Mouse (Mus musculus) kidney, embryonic 16.5 days (tissue): ENCODE data around the gene Grid1. TPM values are rescaled to one million over a fixed set of nuclear protein-coding genes. Genes with fewer than 3 reads are reported as not detected.

Experiments used
- ATAC-seq: fragments of 200-750 bp; cut with Nextera tagmentation; 2 replicates; pipeline ENCODE4 v1.8.0; 2017; ENCODE audit warnings: moderate TSS enrichment; ENCODE audit not compliant: low FRiP score, low TSS enrichment
- H3K27ac ChIP-seq: fragments of 300-500 bp; sonication (generic); 2 replicates; pipeline ENCODE4 v1.5.1; 2014; ENCODE audit warnings: low read length
- H3K27me3 ChIP-seq: fragments of 300-500 bp; sonication (generic); 2 replicates; pipeline ENCODE4 v1.6.1; 2014; ENCODE audit warnings: low read length, control low read depth, mixed read lengths; ENCODE audit not compliant: insufficient read depth
- H3K36me3 ChIP-seq: fragments of 300-500 bp; sonication (generic); 2 replicates; pipeline ENCODE4 v1.6.1; 2014; ENCODE audit warnings: low read length, control low read depth, mixed read lengths; ENCODE audit not compliant: insufficient read depth
- H3K4me1 ChIP-seq: fragments of 300-500 bp; sonication (generic); 2 replicates; pipeline ENCODE4 v1.6.1; 2014; ENCODE audit warnings: low read length, control low read depth, mixed read lengths; ENCODE audit not compliant: insufficient read depth
- H3K4me2 ChIP-seq: fragments of 300-500 bp; sonication (generic); replicated peaks from 2 replicates; pipeline ENCODE4 v1.6.1; 2014; ENCODE audit warnings: low read depth, low read length
- H3K4me3 ChIP-seq: fragments of 300-500 bp; sonication (generic); 2 replicates; pipeline ENCODE4 v1.5.1; 2014; ENCODE audit warnings: mild to moderate bottlenecking, low read length
- H3K9ac ChIP-seq: fragments of 300-500 bp; sonication (generic); replicated peaks from 2 replicates; pipeline ENCODE4 v1.6.1; 2014; ENCODE audit warnings: low read length
- H3K9me3 ChIP-seq: fragments of 300-500 bp; sonication (generic); 2 replicates; pipeline ENCODE4 v1.6.1; 2016; ENCODE audit warnings: low read length, control low read depth
- WGBS: fragments of 180-500 bp; shearing (Covaris S2); extraction: QIAGEN DNeasy Blood & Tissue Kit; methylation state at CpG from one replicate; pipeline ENCODE4 v1.1.7; 2014; 5-methylcytosine and 5-hydroxymethylcytosine counted together
- polyA plus RNA-seq: library from polyadenylated mRNA; unstranded; fragments of >200 nt; fragmentation: Nextera tagmentation; extraction: Ambion mirVana; gene quantifications from 2 replicates; pipeline ENCODE4 v1.2.1, GENCODE M21; 2015

The Grid1 gene
- polyA plus RNA-seq, 1 experiment from 2014 or later: 0.89 TPM

DNA sequence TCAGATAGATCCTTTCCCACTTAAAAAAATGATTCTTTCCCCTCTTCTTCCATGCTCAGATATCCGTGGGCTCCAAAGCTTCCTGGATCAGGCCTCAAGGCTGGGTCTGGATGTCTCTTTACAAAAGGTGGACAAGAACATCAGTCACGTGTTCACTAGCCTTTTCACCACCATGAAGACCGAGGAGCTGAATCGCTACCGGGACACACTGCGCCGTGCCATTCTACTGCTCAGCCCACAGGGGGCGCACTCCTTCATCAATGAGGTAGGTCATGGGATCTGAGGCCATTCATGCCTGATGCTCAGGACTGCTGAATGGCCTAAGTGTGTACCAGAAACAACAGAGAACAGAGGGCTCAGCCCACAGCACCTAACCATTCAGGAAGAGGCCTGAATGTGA is 206.8 kb downstream of the Grid1 start:
- no peaks in the 10 kb centered on the region for H3K4me1 ChIP-seq
- WGBS: 93% methylated on average over 8 of the region's 8 CpGs
- H3K27me3 ChIP-seq: no peaks in the 10 kb centered on the region
- no peak overlapping the region for H3K9ac ChIP-seq
- no peaks in the 10 kb centered on the region for H3K36me3 ChIP-seq
- H3K27ac ChIP-seq: no peak overlapping the region
- no peak overlapping the region for H3K4me2 ChIP-seq
- H3K9me3 ChIP-seq: no peaks in the 10 kb centered on the region
- no peak overlapping the region for H3K4me3 ChIP-seq
- ATAC-seq: no peak

GRCm38 (mm10) chr14:35027501-35028140 is 207.7 kb downstream of the Grid1 start:
- WGBS: 54% methylated on average over 11 of the region's 11 CpGs
- Histone ChIP-seq H3K9ac (no peak overlapping the region), H3K4me3 (no peak overlapping the region), H3K4me2 (no peak overlapping the region), H3K36me3 (no peaks in the 10 kb centered on the region), H3K9me3 (no peaks in the 10 kb centered on the region), H3K27me3 (no peaks in the 10 kb centered on the region), H3K27ac (no peak overlapping the region), H3K4me1 (no peaks in the 10 kb centered on the region)
- ATAC-seq: no peak

GRCm38 (mm10) chr14:35029626-35030025 is 209.7 kb downstream of the Grid1 start:
- Histone ChIP-seq H3K4me3 (no peak overlapping the region), H3K4me1 (no peaks in the 10 kb centered on the region), H3K36me3 (no peaks in the 10 kb centered on the region), H3K9me3 (no peaks in the 10 kb centered on the region), H3K4me2 (no peak overlapping the region), H3K9ac (no peak overlapping the region), H3K27ac (no peak overlapping the region), H3K27me3 (no peaks in the 10 kb centered on the region)
- WGBS: 95% methylated on average over 2 of the region's 2 CpGs
- ATAC-seq: no peak

DNA sequence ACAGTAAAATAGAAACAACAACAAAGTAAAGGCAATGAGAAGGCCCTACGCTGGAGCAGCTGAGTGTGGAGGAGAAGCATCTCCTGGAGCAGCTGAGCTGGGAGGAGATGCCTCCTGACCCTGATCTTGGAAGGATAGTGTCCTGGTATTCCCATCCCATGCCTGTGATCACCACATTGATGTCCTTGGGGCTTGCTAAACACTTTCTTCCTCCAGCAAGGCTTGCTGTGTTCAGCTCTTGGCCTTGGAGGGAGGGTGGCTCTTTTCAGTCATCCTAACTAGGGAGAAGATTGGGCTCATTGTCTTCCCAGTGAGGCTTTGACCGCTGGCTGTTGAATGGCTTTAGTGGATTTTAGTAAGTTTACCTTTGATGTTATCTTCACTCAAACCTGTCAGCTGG is 210.4 kb downstream of the Grid1 start:
- no peak overlapping the region for H3K27ac ChIP-seq
- H3K9ac ChIP-seq: no peak overlapping the region
- no peak overlapping the region for H3K4me2 ChIP-seq
- no peak overlapping the region for H3K4me3 ChIP-seq
- no peaks in the 10 kb centered on the region for H3K27me3 ChIP-seq
- H3K36me3 ChIP-seq: no peaks in the 10 kb centered on the region
- H3K4me1 ChIP-seq: no peaks in the 10 kb centered on the region
- no peak for ATAC-seq
- 59% methylated on average over 2 of the region's 2 CpGs for WGBS
- no peaks in the 10 kb centered on the region for H3K9me3 ChIP-seq

- Histone ChIP-seq H3K36me3 (no peaks in the 10 kb centered on the region), H3K9me3 (no peaks in the 10 kb centered on the region), H3K27me3 (no peaks in the 10 kb centered on the region), H3K4me2 (no peak overlapping the region), H3K27ac (no peak overlapping the region), H3K4me3 (no peak overlapping the region), H3K9ac (no peak overlapping the region), H3K4me1 (no peaks in the 10 kb centered on the region)
- ATAC-seq: no peak
- 93% methylated on average over 1 of the region's 1 CpGs for WGBS
Observed at GRCm38 (mm10) chr14:35032283-35032682, 212.4 kb downstream of the Grid1 start.

DNA sequence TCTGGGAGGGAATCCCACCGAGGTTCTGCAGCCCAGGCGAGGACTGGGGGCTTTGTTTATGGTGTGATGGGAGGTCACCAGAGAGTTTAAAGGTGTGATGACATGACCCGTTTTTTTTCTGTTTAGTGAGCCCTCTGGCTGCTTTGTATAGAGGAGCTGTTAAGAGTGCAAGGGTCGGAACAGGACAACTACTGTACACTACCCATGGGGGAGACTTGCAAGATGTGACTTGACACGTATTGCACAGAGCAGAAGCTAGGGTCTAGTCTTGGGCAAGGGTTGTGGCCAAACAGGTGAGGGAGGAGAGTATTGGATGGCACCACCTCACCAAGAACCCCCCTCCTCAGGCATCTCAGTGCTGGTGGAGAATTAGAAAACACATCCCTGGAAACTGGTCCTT is 224.4 kb downstream of the Grid1 start:
- H3K4me3 ChIP-seq: no peak overlapping the region
- 48% methylated on average over 5 of the region's 5 CpGs for WGBS

GRCm38 (mm10) chr14:35044918-35045698 is 225.2 kb downstream of the Grid1 start:
- 83% methylated on average over 10 of the region's 10 CpGs for WGBS
- Histone ChIP-seq H3K9ac (no peak overlapping the region), H3K4me1 (no peaks in the 10 kb centered on the region), H3K4me3 (no peak overlapping the region), H3K36me3 (no peaks in the 10 kb centered on the region), H3K27ac (no peak overlapping the region), H3K4me2 (no peak overlapping the region), H3K9me3 (no peaks in the 10 kb centered on the region), H3K27me3 (no peaks in the 10 kb centered on the region)
- no peak for ATAC-seq

More for the DNA sequence above, 224.4 kb downstream of the Grid1 start:
- H3K9me3 ChIP-seq: no peaks in the 10 kb centered on the region
- H3K4me1 ChIP-seq: no peaks in the 10 kb centered on the region
- H3K27ac ChIP-seq: no peak overlapping the region
- H3K9ac ChIP-seq: no peak overlapping the region
- no peaks in the 10 kb centered on the region for H3K36me3 ChIP-seq
- ATAC-seq: no peak
- H3K27me3 ChIP-seq: no peaks in the 10 kb centered on the region
- H3K4me2 ChIP-seq: no peak overlapping the region

GRCm38 (mm10) chr14:35049231-35049630 is 229.3 kb downstream of the Grid1 start:
- H3K4me2 ChIP-seq: no peak overlapping the region
- 58% methylated on average over 8 of the region's 8 CpGs for WGBS
- no peak for ATAC-seq
- no peaks in the 10 kb centered on the region for H3K4me1 ChIP-seq
- no peaks in the 10 kb centered on the region for H3K27me3 ChIP-seq
- H3K9me3 ChIP-seq: no peaks in the 10 kb centered on the region
- H3K36me3 ChIP-seq: no peaks in the 10 kb centered on the region
- no peak overlapping the region for H3K9ac ChIP-seq
- H3K4me3 ChIP-seq: no peak overlapping the region
- H3K27ac ChIP-seq: no peak overlapping the region

DNA sequence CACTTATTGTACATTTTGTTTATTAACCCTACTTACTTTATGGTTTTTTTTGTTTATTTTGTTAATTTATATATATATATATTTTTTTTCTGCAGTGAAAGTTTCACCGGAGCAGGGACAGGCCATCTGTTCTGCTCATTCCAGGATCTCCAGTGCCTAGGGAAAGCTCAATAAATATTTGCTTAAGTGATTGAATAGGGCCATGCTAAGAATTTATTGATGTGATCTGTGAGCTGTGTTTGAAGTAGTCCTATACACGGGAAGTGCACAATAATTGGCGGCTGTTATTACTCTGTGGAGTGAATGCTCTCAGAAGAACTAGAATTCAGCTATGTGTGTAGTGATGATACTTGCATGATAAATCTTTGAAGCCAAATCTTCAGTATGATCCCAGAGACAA is 234.2 kb downstream of the Grid1 start:
- no peak overlapping the region for H3K9ac ChIP-seq
- H3K27ac ChIP-seq: no peak overlapping the region
- no peak overlapping the region for H3K4me3 ChIP-seq
- H3K4me2 ChIP-seq: no peak overlapping the region
- no peaks in the 10 kb centered on the region for H3K9me3 ChIP-seq
- no peaks in the 10 kb centered on the region for H3K4me1 ChIP-seq
- ATAC-seq: no peak
- 55% methylated on average over 3 of the region's 3 CpGs for WGBS
- H3K27me3 ChIP-seq: no peaks in the 10 kb centered on the region
- H3K36me3 ChIP-seq: no peaks in the 10 kb centered on the region

- Histone ChIP-seq H3K36me3 (no peaks in the 10 kb centered on the region), H3K4me2 (no peak overlapping the region), H3K9ac (no peak overlapping the region), H3K4me3 (no peak overlapping the region), H3K9me3 (no peaks in the 10 kb centered on the region), H3K4me1 (no peaks in the 10 kb centered on the region), H3K27ac (no peak overlapping the region), H3K27me3 (no peaks in the 10 kb centered on the region)
- 69% methylated on average over 6 of the region's 6 CpGs for WGBS
- no peak for ATAC-seq
Observed at GRCm38 (mm10) chr14:35074636-35075035, 254.7 kb downstream of the Grid1 start.
